Mouse (Mus musculus) embryonic fibroblast, embryonic 13.5 days (primary cell): Measurements from ENCODE around the gene Sfswap. TPM values are rescaled to one million over a fixed set of nuclear protein-coding genes. Genes with fewer than 3 reads are reported as not detected.
A peak's percentile ranks its signal among the peaks of the same experiment; 100 is the strongest.

Source experiments
- H3K27ac ChIP-seq: 2 replicates; pipeline ENCODE4 v1.5.1; 2012; ENCODE audit warnings: low read length, control low read depth, inconsistent platforms; ENCODE audit not compliant: insufficient read depth
- H3K4me1 ChIP-seq: 2 replicates; pipeline ENCODE4 v1.6.1; 2011; ENCODE audit warnings: low read length; ENCODE audit not compliant: control insufficient read depth, insufficient read depth
- H3K4me3 ChIP-seq: 2 replicates; pipeline ENCODE4 v1.5.1; 2011; ENCODE audit warnings: mild to moderate bottlenecking, control low read depth, low read length; ENCODE audit not compliant: insufficient read depth
- CTCF ChIP-seq: IDR thresholded peaks from 2 replicates; pipeline ENCODE4 v1.5.1; 2011; ENCODE audit warnings: mild to moderate bottlenecking, control low read depth, low read length, moderate library complexity, borderline replicate concordance; ENCODE audit not compliant: insufficient read depth
- POLR2A ChIP-seq: IDR thresholded peaks from 2 replicates; pipeline ENCODE4 v1.6.1; 2011; ENCODE audit warnings: low read depth, mild to moderate bottlenecking, control low read depth, low read length, moderate library complexity
- polyA plus RNA-seq: library from polyadenylated mRNA; stranded (reverse); fragments of >200 nt; gene quantifications from 2 replicates; pipeline ENCODE4 v1.2.4, GENCODE M21; 2011; ENCODE audit warnings: low read depth; ENCODE audit not compliant: missing spikeins, insufficient read length

Sfswap gene
- polyA plus RNA-seq, 1 experiment: 76.7 TPM

GRCm38 (mm10) chr5:129550790-129551189, 49.8 kb downstream of the Sfswap start:
- Histone ChIP-seq H3K27ac (no peak overlapping the region), H3K4me3 (no peak overlapping the region), H3K4me1 (no peaks in the 10 kb centered on the region)
- TF ChIP-seq POLR2A (no peak), CTCF (no peak)

GRCm38 (mm10) chr5:129551991-129552390, 51.0 kb downstream of the Sfswap start:
- no peak for TF ChIP-seq POLR2A
- no peak for TF ChIP-seq CTCF
- H3K27ac ChIP-seq: no peak overlapping the region
- H3K4me1 ChIP-seq: no peaks in the 10 kb centered on the region
- H3K4me3 ChIP-seq: no peak overlapping the region

- no peak overlapping the region for H3K4me3 ChIP-seq
- H3K27ac ChIP-seq: no peak overlapping the region
- no peak for TF ChIP-seq CTCF
- no peak for TF ChIP-seq POLR2A
- H3K4me1 ChIP-seq: no peaks in the 10 kb centered on the region
These were observed 52.6 kb downstream of the Sfswap start for GRCm38 (mm10) chr5:129553642-129554041.

- H3K4me1 ChIP-seq: no peaks in the 10 kb centered on the region
- no peak for TF ChIP-seq CTCF
- no peak for TF ChIP-seq POLR2A
- H3K27ac ChIP-seq: no peak overlapping the region; the same call in 1 of the 2 replicates
- no peak overlapping the region for H3K4me3 ChIP-seq
These were observed 57.6 kb downstream of the Sfswap start for GRCm38 (mm10) chr5:129558591-129558990.

DNA sequence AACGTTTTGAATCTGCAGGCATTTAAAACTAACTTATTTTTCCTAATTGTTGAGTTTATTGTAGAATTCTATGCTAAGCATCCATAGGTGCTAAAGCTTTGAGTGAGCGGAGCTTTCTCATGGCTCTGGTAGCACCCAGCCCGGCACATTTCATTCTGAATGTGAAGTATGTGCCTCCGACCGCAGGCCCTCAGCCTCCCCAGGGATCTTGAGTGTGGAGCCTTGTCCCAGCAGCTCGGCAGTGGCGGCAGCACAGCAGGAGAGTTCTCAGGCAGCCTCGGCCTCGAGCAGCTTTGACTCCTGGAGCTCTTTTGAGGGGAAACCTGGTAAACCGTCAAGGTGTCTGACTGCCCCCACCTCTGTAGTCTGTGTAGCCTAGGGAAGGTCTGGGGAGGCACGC, 58.3 kb downstream of the Sfswap start:
- peak overlapping the region; percentile 31; the same call in 1 of the 2 replicates for H3K27ac ChIP-seq
- H3K4me3 ChIP-seq: no peak overlapping the region

DNA sequence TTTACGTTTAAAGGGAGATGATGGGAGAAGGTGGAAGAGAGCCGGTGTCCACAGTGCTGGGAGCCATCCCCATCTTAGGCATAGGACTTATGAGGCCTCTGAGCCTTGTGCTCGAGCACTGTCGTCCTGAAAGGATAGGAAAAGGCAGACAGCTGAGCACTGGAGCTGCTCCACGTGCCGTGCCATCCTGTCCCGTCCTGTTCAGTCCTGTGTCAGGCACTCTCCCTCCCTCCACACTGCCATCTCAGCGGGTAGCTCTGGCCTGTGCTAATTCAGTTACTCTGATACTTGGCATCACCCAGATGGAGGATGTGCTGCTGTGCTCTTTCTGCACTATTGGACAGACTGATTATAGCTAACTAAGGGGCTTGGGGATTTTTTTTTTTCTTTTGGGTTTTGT, 61.3 kb downstream of the Sfswap start:
- no peaks in the 10 kb centered on the region for H3K4me1 ChIP-seq
- H3K27ac ChIP-seq: no peak overlapping the region
- TF ChIP-seq CTCF: no peak
- TF ChIP-seq POLR2A: no peak
- H3K4me3 ChIP-seq: no peak overlapping the region

More for the DNA sequence above, 58.3 kb downstream of the Sfswap start:
- no peaks in the 10 kb centered on the region for H3K4me1 ChIP-seq
- TF ChIP-seq POLR2A (no peak), CTCF (no peak)

DNA sequence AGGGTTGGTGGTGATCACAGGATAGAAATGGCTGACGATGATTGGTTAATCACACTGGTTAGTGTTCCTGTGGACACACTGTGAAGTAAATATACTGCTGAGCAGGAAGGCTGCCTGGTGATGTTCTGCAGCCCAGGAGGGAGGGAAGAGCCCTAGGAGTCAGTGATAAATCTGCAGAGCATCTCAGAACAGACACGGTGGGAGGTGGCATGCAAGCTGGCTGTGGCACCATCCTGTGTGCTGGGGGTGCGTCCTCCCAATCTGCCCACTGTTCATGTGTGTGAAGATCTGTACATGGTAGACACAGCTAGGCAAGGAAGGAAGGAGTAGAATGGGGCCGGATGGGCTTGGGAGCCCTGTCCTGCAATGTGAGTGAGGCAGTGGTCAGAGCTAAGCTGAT, 67.6 kb downstream of the Sfswap start:
- TF ChIP-seq POLR2A: no peak
- no peak for TF ChIP-seq CTCF
- H3K4me3 ChIP-seq: no peak overlapping the region
- no peaks in the 10 kb centered on the region for H3K4me1 ChIP-seq
- H3K27ac ChIP-seq: no peak overlapping the region

- no peak for TF ChIP-seq CTCF
- no peak for TF ChIP-seq POLR2A
- Histone ChIP-seq H3K4me1 (no peaks in the 10 kb centered on the region), H3K4me3 (no peak overlapping the region), H3K27ac (no peak overlapping the region)
These were observed 77.2 kb downstream of the Sfswap start for GRCm38 (mm10) chr5:129578201-129578600.

DNA sequence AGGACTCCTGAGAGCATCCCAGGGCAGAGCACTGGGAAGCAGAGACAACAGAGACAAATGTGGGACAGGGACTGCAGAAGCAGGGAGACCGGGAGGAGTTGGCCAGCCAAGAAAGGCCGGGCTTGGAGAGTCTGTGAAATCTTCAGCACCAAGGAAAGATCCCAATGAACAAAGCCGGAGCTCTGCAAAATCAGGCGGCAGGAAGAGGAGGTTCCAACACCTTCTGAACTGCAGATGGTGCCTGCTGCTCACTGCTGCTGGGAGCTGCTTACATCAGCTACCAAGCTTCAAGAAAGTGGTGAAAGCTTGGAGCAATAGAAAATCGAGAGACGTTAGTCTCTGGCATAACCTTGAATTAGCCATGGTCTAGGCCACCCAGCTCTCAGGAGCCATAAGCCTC, 79.0 kb downstream of the Sfswap start:
- Histone ChIP-seq H3K27ac (no peak overlapping the region), H3K4me3 (no peak overlapping the region), H3K4me1 (no peaks in the 10 kb centered on the region)
- TF ChIP-seq CTCF: no peak
- no peak for TF ChIP-seq POLR2A

GRCm38 (mm10) chr5:129580572-129580971, 79.6 kb downstream of the Sfswap start:
- no peak overlapping the region for H3K4me3 ChIP-seq
- no peak overlapping the region for H3K27ac ChIP-seq
- no peak for TF ChIP-seq CTCF
- no peak for TF ChIP-seq POLR2A
- H3K4me1 ChIP-seq: no peaks in the 10 kb centered on the region

DNA sequence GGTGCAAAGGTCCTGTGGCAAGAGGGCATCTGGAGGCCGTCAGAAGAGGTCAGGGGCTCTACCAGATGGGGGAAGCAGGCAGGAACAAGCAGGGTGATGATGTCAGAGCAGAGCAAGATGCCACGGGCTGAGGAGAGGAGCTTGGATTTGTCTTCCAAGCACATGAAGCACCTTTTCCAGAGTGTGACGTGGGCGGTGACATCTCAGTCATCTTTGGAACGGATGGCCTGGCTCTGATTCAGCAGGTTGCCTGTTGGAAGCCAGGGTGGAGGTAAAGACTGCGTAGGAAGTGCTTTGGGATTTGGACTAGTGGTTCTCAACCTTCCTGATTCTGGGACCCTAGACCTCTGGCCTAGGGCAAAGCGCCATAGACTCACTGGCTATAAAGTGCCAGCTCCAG, 80.0 kb downstream of the Sfswap start:
- TF ChIP-seq POLR2A (no peak), CTCF (no peak)
- no peak overlapping the region for H3K27ac ChIP-seq
- H3K4me3 ChIP-seq: no peak overlapping the region
- no peaks in the 10 kb centered on the region for H3K4me1 ChIP-seq
